Mouse (Mus musculus) embryonic facial prominence, embryonic 10.5 days (tissue): ENCODE measurements around the gene Gpc3. TPM values are rescaled to one million over a fixed set of nuclear protein-coding genes. Genes with fewer than 3 reads are reported as not detected.
"Not testable (repeated sequence)": the region's sequence is repeated elsewhere in the genome, so short reads cannot be mapped to it uniquely, and the experiment has no call there.

Source experiments
- DNase-seq: peaks from one replicate; pipeline ENCODE4 v3.0.0-alpha.2; 2017; ENCODE audit warnings: low spot score
- H3K27ac ChIP-seq: fragments of 300-500 bp; sonication (generic); replicated peaks from 2 replicates; pipeline ENCODE4 v1.5.1; 2016; ENCODE audit warnings: mild to moderate bottlenecking
- H3K27me3 ChIP-seq: fragments of 300-500 bp; sonication (generic); replicated peaks from 2 replicates; pipeline ENCODE4 v1.6.1; 2016; ENCODE audit warnings: low read depth, mild to moderate bottlenecking; ENCODE audit not compliant: poor library complexity, severe bottlenecking
- H3K36me3 ChIP-seq: fragments of 300-500 bp; sonication (generic); replicated peaks from 2 replicates; pipeline ENCODE4 v1.6.1; 2016; ENCODE audit warnings: mild to moderate bottlenecking, moderate library complexity
- H3K4me1 ChIP-seq: fragments of 300-500 bp; sonication (generic); 2 replicates; pipeline ENCODE4 v1.6.1; 2016
- H3K4me3 ChIP-seq: fragments of 300-500 bp; sonication (generic); 2 replicates; pipeline ENCODE4 v1.5.1; 2016; ENCODE audit warnings: mild to moderate bottlenecking, moderate library complexity
- H3K9me3 ChIP-seq: fragments of 300-500 bp; sonication (generic); 2 replicates; pipeline ENCODE4 v1.6.1; 2016; ENCODE audit warnings: mild to moderate bottlenecking
- WGBS: fragments of 180-500 bp; shearing (Covaris S2); methylation state at CpG from one replicate; pipeline ENCODE4 v1.1.7; 2016; 5-methylcytosine and 5-hydroxymethylcytosine counted together
- polyA plus RNA-seq: library from polyadenylated mRNA; unstranded; fragments of >200 nt; fragmentation: Nextera tagmentation; extraction: Ambion mirVana; gene quantifications from 2 replicates; pipeline ENCODE4 v1.2.1, GENCODE M21; 2016

Gene Gpc3
- polyA plus RNA-seq, 1 experiment from 2014 or later = 722 TPM

DNA sequence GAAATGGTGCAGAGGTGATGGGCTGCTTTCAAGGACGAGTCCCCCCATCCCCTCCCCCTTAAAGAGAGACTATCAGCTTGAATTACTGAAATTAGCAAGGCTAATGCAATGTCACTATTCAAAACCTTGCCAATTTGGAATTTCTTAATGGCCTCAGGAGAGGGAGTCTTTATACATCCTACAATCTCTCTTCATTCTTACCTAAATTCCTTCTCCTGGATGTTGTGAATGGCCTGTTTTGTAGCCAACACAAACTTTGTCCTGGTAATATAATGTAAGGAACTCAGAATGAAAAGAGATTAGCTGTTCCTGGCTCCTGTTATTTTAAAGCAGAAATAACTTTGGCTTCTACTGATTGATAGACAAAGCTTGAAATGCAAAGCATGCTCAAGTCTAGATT lies 325.0 kb downstream of the Gpc3 start:
- Histone ChIP-seq H3K9me3 (no peaks in the 10 kb centered on the region), H3K27me3 (peaks cover 33% of the 10 kb centered on the region), H3K4me3 (no peak overlapping the region), H3K36me3 (no peaks in the 10 kb centered on the region), H3K4me1 (no peaks in the 10 kb centered on the region), H3K27ac (no peak overlapping the region)
- 35% methylated on average over 1 of the region's 1 CpGs for WGBS
- no peak for DNase-seq

DNA sequence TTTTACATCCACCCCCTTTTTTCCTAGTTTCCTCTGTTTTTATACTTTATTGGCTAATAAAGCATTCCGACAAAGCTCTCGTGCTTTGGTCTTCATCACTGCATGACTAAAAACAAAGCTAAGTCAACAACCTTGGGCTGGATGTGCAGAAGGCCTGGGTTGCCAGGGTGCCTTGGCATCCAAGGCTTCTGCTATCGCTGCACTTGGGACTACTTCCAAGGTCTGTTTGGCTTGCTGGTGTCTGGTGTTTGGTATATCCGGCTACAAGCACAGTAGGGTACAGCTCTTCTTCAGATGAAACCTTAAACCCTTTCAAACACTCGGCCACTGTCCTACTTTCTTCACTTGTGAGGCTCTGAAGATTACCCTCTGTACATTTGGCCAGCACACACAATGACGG lies 325.8 kb downstream of the Gpc3 start:
- H3K27ac ChIP-seq = no peak overlapping the region
- 83% methylated on average over 6 of the region's 6 CpGs for WGBS
- no peaks in the 10 kb centered on the region for H3K4me1 ChIP-seq
- no peaks in the 10 kb centered on the region for H3K9me3 ChIP-seq
- no peak for DNase-seq
- no peaks in the 10 kb centered on the region for H3K36me3 ChIP-seq
- H3K27me3 ChIP-seq = peaks cover 39% of the 10 kb centered on the region
- no peak overlapping the region for H3K4me3 ChIP-seq

- no peak for DNase-seq
- Histone ChIP-seq H3K4me3 (no peak overlapping the region), H3K36me3 (no peaks in the 10 kb centered on the region), H3K27me3 (peaks cover 50% of the 10 kb centered on the region), H3K27ac (no peak overlapping the region), H3K9me3 (no peaks in the 10 kb centered on the region), H3K4me1 (peaks cover 16% of the 10 kb centered on the region)
- WGBS = 75% methylated on average over 4 of the region's 4 CpGs
These were observed 331.7 kb downstream of the Gpc3 start for GRCm38 (mm10) chrX:52282070-52282469.

GRCm38 (mm10) chrX:52281103-52281900 lies 332.4 kb downstream of the Gpc3 start:
- no peak for DNase-seq
- H3K9me3 ChIP-seq = no peaks in the 10 kb centered on the region
- no peaks in the 10 kb centered on the region; the same call in 1 of the 2 replicates for H3K36me3 ChIP-seq
- H3K4me3 ChIP-seq = no peak overlapping the region
- peaks cover 50% of the 10 kb centered on the region for H3K27me3 ChIP-seq
- 88% methylated on average over 6 of the region's 6 CpGs for WGBS
- peaks cover 16% of the 10 kb centered on the region for H3K4me1 ChIP-seq
- no peak overlapping the region for H3K27ac ChIP-seq

GRCm38 (mm10) chrX:52278687-52279359 lies 334.9 kb downstream of the Gpc3 start:
- Histone ChIP-seq H3K4me1 (peaks cover 16% of the 10 kb centered on the region), H3K27me3 (peaks cover 54% of the 10 kb centered on the region), H3K27ac (no peak overlapping the region), H3K9me3 (no peaks in the 10 kb centered on the region), H3K4me3 (no peak overlapping the region), H3K36me3 (no peaks in the 10 kb centered on the region; the same call in 1 of the 2 replicates)
- DNase-seq = no peak
- WGBS = 76% methylated on average over 3 of the region's 3 CpGs

- Histone ChIP-seq H3K4me1 (peaks cover 16% of the 10 kb centered on the region), H3K9me3 (no peaks in the 10 kb centered on the region), H3K27me3 (peaks cover 49% of the 10 kb centered on the region), H3K36me3 (peaks cover 5% of the 10 kb centered on the region), H3K27ac (no peak overlapping the region), H3K4me3 (no peak overlapping the region)
- 23% methylated on average over 1 of the region's 1 CpGs for WGBS
- no peak for DNase-seq
These were observed 336.2 kb downstream of the Gpc3 start for GRCm38 (mm10) chrX:52277599-52277998.

DNA sequence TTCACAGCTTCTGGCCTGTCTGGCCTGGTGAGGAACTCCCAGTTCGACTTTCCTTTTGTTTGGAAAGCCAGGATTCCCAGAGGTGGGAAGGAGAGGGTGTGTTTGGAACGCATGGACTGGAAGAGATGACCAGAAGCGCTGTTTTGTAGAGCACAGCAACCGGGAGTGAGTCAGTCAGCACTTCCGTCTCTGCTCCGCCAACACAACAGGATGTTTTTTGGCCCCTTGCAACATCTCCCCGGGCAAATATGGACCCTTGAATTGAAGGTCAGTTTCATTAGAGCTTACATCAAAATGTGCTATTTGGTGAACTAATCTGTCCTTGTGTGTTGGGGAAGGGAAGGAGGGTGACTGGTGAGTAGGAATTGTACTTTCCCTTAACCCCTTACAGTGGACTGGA lies 340.7 kb downstream of the Gpc3 start:
- peaks cover 37% of the 10 kb centered on the region for H3K27me3 ChIP-seq
- WGBS = 76% methylated on average over 7 of the region's 7 CpGs
- peaks cover 16% of the 10 kb centered on the region for H3K36me3 ChIP-seq
- H3K4me3 ChIP-seq = no peak overlapping the region
- peaks cover 4% of the 10 kb centered on the region; the same call in 1 of the 2 replicates for H3K4me1 ChIP-seq
- no peak overlapping the region for H3K27ac ChIP-seq
- H3K9me3 ChIP-seq = no peaks in the 10 kb centered on the region
- no peak for DNase-seq

DNA sequence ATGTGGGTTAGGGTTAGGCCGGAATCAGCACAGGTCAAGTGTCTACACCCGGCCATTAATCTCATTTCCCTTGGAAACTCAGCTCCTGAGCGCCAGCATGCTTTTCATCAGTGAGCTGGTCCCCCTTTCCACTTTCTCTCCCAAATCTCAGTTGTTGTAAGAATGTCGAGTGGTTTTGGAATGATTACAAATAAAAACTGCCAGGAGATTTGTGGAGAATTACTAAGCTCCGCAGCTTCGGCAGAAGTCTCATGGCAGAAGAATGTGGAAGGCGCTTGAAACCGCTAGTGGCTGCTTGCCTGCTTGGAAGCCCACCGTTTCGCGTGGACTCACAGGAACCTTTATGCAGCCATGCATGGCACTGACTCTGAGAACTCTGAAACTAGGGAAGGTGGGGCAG lies 351.8 kb downstream of the Gpc3 start:
- Histone ChIP-seq H3K36me3 (no peaks in the 10 kb centered on the region), H3K27ac (no peak overlapping the region), H3K27me3 (peaks cover 39% of the 10 kb centered on the region), H3K9me3 (no peaks in the 10 kb centered on the region), H3K4me1 (no peaks in the 10 kb centered on the region), H3K4me3 (no peak overlapping the region)
- 86% methylated on average over 11 of the region's 11 CpGs for WGBS
- DNase-seq = no peak

- Histone ChIP-seq H3K36me3 (no peaks in the 10 kb centered on the region), H3K9me3 (no peaks in the 10 kb centered on the region), H3K27ac (no peak overlapping the region), H3K27me3 (peaks cover 39% of the 10 kb centered on the region), H3K4me3 (no peak overlapping the region), H3K4me1 (no peaks in the 10 kb centered on the region)
- WGBS = 72% methylated on average over 7 of the region's 7 CpGs
- no peak for DNase-seq
These were observed 352.2 kb downstream of the Gpc3 start for GRCm38 (mm10) chrX:52261546-52261945.

DNA sequence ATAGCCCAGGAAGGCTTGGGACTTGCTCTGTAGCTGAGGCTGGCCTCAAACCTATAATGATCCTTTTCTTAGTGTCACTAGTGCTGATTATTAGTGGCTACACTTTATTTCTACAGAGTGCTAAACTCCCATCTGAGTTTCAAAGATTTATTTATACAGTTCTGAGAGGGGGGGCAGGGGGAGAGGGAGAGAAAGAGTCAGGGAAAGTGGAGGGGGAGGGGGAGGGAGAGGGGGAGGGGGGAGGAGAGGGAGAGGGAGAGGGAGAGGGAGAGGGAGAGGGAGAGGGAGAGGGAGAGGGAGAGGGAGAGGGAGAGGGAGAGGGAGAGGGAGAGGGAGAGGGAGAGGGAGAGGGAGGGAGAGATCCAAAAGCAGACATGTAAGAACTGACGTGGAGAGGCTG lies 354.0 kb downstream of the Gpc3 start:
- H3K4me1 ChIP-seq, H3K4me3 ChIP-seq, DNase-seq, H3K9me3 ChIP-seq, H3K27ac ChIP-seq, H3K36me3 ChIP-seq: not testable (repeated sequence)
- 70% methylated on average over 1 of the region's 1 CpGs for WGBS
- peaks cover 27% of the 10 kb centered on the region for H3K27me3 ChIP-seq

DNA sequence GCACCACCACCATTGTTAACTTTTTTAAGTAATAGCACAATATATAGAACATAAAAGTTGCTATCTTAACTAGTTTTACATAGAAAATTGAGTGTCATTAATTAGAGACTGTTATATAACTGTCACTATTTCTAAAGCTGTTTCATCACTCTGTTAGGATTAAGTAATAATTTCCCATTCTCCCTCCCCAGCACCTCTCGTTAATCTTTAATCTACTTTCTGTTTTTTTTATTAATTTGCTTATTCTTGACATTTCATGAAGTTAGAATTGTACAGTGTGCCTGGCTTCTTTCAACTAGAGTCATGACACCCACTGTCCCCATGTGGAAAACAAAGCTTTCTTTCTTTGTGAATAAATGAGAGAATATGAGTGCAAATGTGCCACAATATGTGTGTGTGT lies 359.2 kb downstream of the Gpc3 start:
- H3K9me3 ChIP-seq = no peaks in the 10 kb centered on the region
- DNase-seq = no peak
- H3K4me3 ChIP-seq = no peak overlapping the region
- H3K36me3 ChIP-seq = no peaks in the 10 kb centered on the region
- peaks cover 13% of the 10 kb centered on the region for H3K27me3 ChIP-seq
- no peak overlapping the region for H3K27ac ChIP-seq
- WGBS = 94% methylated on average over 1 of the region's 1 CpGs
- H3K4me1 ChIP-seq = no peaks in the 10 kb centered on the region

DNA sequence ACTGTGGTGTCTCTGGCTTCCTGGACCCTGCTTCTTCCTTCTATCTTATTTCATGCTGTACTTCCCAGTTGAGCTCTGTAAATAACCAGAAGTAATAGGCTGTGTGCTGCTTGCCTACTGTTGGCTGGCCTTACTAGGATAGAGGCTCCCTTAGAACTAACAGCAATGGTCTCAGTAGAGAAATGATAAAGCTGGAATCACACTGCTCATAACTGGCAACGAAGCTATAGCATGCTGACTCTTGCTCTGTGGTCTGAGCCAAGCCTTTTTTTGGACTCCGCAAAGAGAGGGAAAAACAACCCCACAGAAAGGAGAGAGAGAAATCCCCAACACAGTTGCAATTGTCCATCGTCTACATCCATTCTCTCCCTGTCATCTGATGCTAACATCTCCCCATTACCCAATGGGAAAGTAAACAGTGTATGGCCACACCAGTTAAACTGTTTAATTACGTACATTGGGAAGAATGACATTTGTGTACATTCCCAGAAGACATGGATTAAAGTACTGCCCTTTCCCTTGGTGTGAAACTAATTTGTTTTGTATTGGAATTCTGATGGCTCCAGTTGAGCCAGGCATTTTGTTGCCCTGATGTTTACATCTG lies 368.0 kb downstream of the Gpc3 start:
- Histone ChIP-seq H3K4me1 (no peaks in the 10 kb centered on the region), H3K27ac (no peak overlapping the region)
- WGBS = 78% methylated on average over 4 of the region's 4 CpGs

GRCm38 (mm10) chrX:52237470-52237869 lies 376.3 kb downstream of the Gpc3 start:
- 88% methylated on average over 4 of the region's 4 CpGs for WGBS
- no peaks in the 10 kb centered on the region for H3K36me3 ChIP-seq
- H3K4me3 ChIP-seq = no peak overlapping the region
- no peak overlapping the region for H3K27ac ChIP-seq
- no peak for DNase-seq
- peaks cover 22% of the 10 kb centered on the region for H3K27me3 ChIP-seq
- no peaks in the 10 kb centered on the region for H3K4me1 ChIP-seq
- no peaks in the 10 kb centered on the region for H3K9me3 ChIP-seq

More for the DNA sequence above, 368.0 kb downstream of the Gpc3 start:
- Histone ChIP-seq H3K36me3 (no peaks in the 10 kb centered on the region), H3K27me3 (peaks cover 24% of the 10 kb centered on the region), H3K9me3 (no peaks in the 10 kb centered on the region), H3K4me3 (no peak overlapping the region)
- no peak for DNase-seq
